Mouse (Mus musculus) lung, embryonic 14.5 days (tissue): ENCODE measurements around the gene Dchs2. TPM values are rescaled to one million over a fixed set of nuclear protein-coding genes. Genes with fewer than 3 reads are reported as not detected.

Experiments
- ATAC-seq: fragments of 200-750 bp; cut with Nextera tagmentation; 2 replicates; pipeline ENCODE4 v1.8.0; 2017; ENCODE audit warnings: mild to moderate bottlenecking, moderate TSS enrichment, moderate library complexity; ENCODE audit not compliant: insufficient read depth
- DNase-seq: peaks from one replicate; pipeline ENCODE4 v3.0.0-alpha.2; 2015
- H3K27ac ChIP-seq: fragments of 300-500 bp; sonication (generic); 2 replicates; pipeline ENCODE4 v1.5.1; 2014; ENCODE audit warnings: low read depth, mild to moderate bottlenecking, moderate library complexity
- H3K27me3 ChIP-seq: fragments of 300-500 bp; sonication (generic); 2 replicates; pipeline ENCODE4 v1.6.1; 2014; ENCODE audit warnings: low read length, control low read depth; ENCODE audit not compliant: insufficient read depth
- H3K36me3 ChIP-seq: fragments of 300-500 bp; sonication (generic); 2 replicates; pipeline ENCODE4 v1.6.1; 2014; ENCODE audit warnings: control low read depth; ENCODE audit not compliant: insufficient read depth
- H3K4me1 ChIP-seq: fragments of 300-500 bp; sonication (generic); 2 replicates; pipeline ENCODE4 v1.6.1; 2014; ENCODE audit warnings: antibody characterized with exemption, control low read depth; ENCODE audit not compliant: insufficient read depth
- H3K4me2 ChIP-seq: fragments of 300-500 bp; sonication (generic); 2 replicates; pipeline ENCODE4 v1.6.1; 2014; ENCODE audit warnings: mild to moderate bottlenecking
- H3K4me3 ChIP-seq: fragments of 300-500 bp; sonication (generic); 2 replicates; pipeline ENCODE4 v1.5.1; 2014; ENCODE audit warnings: low read depth, low read length
- H3K9ac ChIP-seq: fragments of 300-500 bp; sonication (generic); 2 replicates; pipeline ENCODE4 v1.6.1; 2014
- H3K9me3 ChIP-seq: fragments of 300-500 bp; sonication (generic); 2 replicates; pipeline ENCODE4 v1.6.1; 2016; ENCODE audit warnings: low read depth, low read length, control low read depth
- CTCF ChIP-seq: IDR thresholded peaks from 2 replicates; pipeline ENCODE4 v1.5.1; 2016; ENCODE audit warnings: antibody characterized with exemption, low read depth
- WGBS: fragments of 180-500 bp; shearing (Covaris S2); extraction: QIAGEN DNeasy Blood & Tissue Kit; methylation state at CpG from one replicate; pipeline ENCODE4 v1.1.7; 2014; 5-methylcytosine and 5-hydroxymethylcytosine counted together
- polyA plus RNA-seq: library from polyadenylated mRNA; unstranded; fragments of >200 nt; fragmentation: Nextera tagmentation; extraction: Ambion mirVana; gene quantifications from 2 replicates; pipeline ENCODE4 v1.2.1, GENCODE M21; 2014

Dchs2 gene
- polyA plus RNA-seq, 1 experiment from 2014 or later, result 0.28 TPM

DNA sequence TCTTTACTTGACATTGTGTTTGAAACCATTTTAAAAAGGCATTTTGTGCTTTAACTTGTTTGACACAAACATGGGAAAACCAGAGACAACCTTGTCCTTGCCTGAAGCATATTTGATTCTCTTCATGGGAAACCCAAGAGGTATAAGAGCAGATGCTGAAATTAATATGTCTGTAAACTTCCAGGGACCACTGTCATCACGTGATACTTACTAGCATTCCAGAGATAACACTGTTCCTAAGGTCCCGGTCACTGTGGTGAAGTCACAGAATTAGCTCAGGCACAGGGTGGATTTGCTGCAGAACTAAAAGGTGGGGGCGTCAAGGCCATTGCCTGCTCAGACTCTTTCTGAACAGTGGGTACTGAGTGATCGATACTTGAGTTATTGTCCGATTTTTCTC is 148.0 kb downstream of the Dchs2 start:
- H3K27ac ChIP-seq, result no peak overlapping the region
- no peak overlapping the region for H3K4me2 ChIP-seq
- no peak for DNase-seq
- 0 out of 2 replicates have a peak, but pooled peaks cover 3% of the 10 kb centered on the region for H3K4me1 ChIP-seq
- no peak for TF ChIP-seq CTCF
- WGBS, result 42% methylated on average over 5 of the region's 5 CpGs
- 0 out of 2 replicates have a peak, but pooled peaks cover 2% of the 10 kb centered on the region for H3K27me3 ChIP-seq
- ATAC-seq, result no peak
- no peaks in the 10 kb centered on the region for H3K9me3 ChIP-seq
- no peaks in the 10 kb centered on the region for H3K36me3 ChIP-seq
- H3K4me3 ChIP-seq, result no peak overlapping the region
- H3K9ac ChIP-seq, result no peak overlapping the region

DNA sequence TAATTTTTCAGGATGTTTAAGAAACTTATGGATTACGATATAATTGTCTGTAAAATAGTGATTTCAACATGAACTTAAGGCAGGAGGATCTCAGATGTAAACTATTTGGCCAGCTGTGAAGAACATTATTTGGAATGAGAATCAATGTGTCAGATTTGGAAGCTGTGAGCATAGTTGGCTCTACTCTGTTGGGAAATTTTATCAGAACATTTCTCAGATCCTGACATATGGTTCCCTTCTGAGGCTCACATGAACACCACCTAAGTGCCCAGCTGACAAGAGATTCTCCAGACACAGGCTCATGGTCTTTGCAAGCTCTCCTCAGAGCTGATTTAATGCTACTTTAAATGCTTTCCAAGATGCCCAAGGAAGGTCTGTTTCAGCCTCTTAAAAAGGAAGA is 156.1 kb downstream of the Dchs2 start:
- H3K9ac ChIP-seq, result no peak overlapping the region
- no peak overlapping the region for H3K4me2 ChIP-seq
- H3K36me3 ChIP-seq, result no peaks in the 10 kb centered on the region
- WGBS, result 27% methylated on average over 1 of the region's 1 CpGs
- no peaks in the 10 kb centered on the region for H3K4me1 ChIP-seq
- no peak for TF ChIP-seq CTCF
- H3K4me3 ChIP-seq, result no peak overlapping the region
- DNase-seq (no peak), ATAC-seq (no peak)
- no peaks in the 10 kb centered on the region for H3K9me3 ChIP-seq
- H3K27me3 ChIP-seq, result no peaks in the 10 kb centered on the region
- no peak overlapping the region for H3K27ac ChIP-seq

DNA sequence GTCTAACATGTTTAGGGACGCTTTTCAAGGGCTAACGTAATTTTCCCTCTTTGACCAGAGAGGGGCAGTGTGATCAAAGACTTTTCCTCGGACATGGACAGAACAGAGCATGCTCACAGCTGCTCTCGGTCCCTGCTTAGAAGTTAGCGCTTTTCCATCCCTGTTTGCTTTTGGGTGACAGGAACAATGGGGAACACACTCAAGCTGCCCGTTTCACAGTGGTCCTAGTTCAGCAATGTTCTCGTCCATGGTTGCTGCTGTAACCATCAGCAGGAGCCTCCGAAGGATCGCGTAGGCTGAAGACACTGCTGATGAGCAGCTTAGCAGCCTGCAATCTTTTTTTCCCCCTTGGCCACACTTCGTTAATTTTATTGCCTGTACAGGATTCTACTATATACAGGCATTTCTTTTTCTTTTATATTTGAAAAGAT is 159.2 kb downstream of the Dchs2 start:
- DNase-seq (peak; percentile 91), ATAC-seq (peak; percentile 95)
- Histone ChIP-seq H3K4me2 (peak overlapping the region; percentile 66), H3K4me1 (no peaks in the 10 kb centered on the region), H3K36me3 (no peaks in the 10 kb centered on the region), H3K9ac (peak overlapping the region; percentile 39; the same call in 1 of the 2 replicates), H3K27me3 (no peaks in the 10 kb centered on the region), H3K4me3 (peak overlapping the region; percentile 31), H3K9me3 (no peaks in the 10 kb centered on the region), H3K27ac (no peak overlapping the region)
- peak; percentile 81 for TF ChIP-seq CTCF
- WGBS, result 5% methylated on average over 11 of the region's 11 CpGs

DNA sequence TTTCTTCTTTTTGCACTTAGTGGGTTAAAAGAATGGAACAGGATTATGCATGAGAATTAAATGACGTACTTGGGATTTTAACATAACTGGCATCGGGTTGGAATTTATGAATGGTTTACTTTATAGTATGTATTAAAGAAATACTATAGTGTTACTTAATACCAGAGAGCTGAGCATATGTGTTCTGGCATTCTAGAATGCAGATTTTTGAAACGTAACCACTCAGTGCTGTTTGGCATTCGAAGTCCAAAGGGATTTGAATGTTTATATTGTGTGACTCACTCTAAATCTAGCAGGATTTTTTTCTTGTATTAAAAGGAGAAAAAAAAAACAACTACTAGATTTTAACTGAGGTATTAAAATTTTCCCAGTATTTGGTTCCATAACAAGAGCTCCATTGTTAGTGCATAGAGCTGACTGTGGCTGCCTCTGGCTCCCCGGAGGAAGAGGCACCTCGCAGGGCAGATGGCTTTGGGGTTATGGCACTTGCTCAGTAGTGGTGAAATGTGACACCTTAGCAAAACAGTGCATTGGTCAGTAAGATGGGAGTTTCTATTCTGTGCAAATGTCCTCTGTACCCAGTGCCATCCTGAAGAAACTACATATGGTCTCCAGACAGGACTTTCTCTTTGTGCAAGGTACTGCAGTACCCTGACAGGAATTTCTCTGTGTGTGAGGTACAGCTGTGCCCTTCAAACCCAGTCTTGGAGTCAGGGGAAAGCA is 160.5 kb downstream of the Dchs2 start:
- Histone ChIP-seq H3K27me3 (no peaks in the 10 kb centered on the region), H3K9ac (no peak overlapping the region), H3K9me3 (no peaks in the 10 kb centered on the region), H3K27ac (no peak overlapping the region), H3K4me2 (no peak overlapping the region), H3K4me3 (no peak overlapping the region), H3K4me1 (no peaks in the 10 kb centered on the region), H3K36me3 (no peaks in the 10 kb centered on the region)
- no peak for TF ChIP-seq CTCF
- 37% methylated on average over 6 of the region's 6 CpGs for WGBS
- no peak for ATAC-seq
- no peak for DNase-seq

DNA sequence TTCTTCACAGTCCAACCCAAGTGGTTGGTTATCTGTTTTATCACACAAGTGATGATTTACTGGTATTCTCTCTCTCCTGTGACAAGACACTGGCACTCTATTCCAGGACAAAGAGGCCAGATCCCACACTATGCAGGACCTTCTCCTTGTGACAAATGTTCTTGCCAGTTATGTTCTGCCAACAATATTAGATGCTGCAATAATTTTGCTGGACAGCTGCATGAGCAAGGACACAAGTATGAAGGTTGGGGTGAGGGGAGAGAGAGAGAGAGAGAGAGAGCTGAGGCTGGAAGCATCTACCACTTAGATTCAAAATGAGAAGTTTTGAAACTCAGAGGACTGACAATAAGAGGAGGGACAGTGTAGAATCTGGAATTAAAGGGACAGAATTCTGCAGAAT is 162.7 kb downstream of the Dchs2 start:
- no peak overlapping the region for H3K9ac ChIP-seq
- H3K4me1 ChIP-seq, result no peaks in the 10 kb centered on the region
- no peaks in the 10 kb centered on the region for H3K9me3 ChIP-seq
- H3K27ac ChIP-seq, result no peak overlapping the region
- no peak overlapping the region for H3K4me2 ChIP-seq
- no peak for TF ChIP-seq CTCF
- DNase-seq, result no peak
- ATAC-seq, result no peak
- H3K27me3 ChIP-seq, result no peaks in the 10 kb centered on the region
- no peaks in the 10 kb centered on the region for H3K36me3 ChIP-seq
- no peak overlapping the region for H3K4me3 ChIP-seq

DNA sequence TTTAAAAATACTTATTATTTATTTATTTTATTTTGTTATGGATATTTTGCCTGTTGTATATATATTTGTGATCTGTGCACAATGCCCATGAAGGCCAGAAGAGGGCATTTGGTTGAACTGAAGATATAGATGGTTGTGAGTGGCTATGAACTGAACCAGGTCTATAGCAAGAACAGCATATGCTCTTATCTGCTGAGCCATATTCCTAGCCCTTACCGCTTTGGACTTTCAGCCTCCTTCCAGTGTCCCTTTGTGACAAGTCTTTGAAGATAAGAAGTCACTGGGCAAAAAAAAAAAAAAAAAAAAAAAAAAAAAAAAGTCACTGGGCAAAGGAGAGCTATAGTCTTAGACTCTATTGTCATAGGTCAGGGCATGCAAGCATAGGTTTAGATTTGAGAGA is 163.2 kb downstream of the Dchs2 start:
- Histone ChIP-seq H3K36me3 (no peaks in the 10 kb centered on the region), H3K4me3 (no peak overlapping the region), H3K27ac (no peak overlapping the region), H3K4me1 (no peaks in the 10 kb centered on the region), H3K4me2 (no peak overlapping the region), H3K9ac (no peak overlapping the region), H3K27me3 (no peaks in the 10 kb centered on the region), H3K9me3 (no peaks in the 10 kb centered on the region)
- no peak for DNase-seq
- no peak for TF ChIP-seq CTCF
- ATAC-seq, result no peak
- 91% methylated on average over 1 of the region's 1 CpGs for WGBS

DNA sequence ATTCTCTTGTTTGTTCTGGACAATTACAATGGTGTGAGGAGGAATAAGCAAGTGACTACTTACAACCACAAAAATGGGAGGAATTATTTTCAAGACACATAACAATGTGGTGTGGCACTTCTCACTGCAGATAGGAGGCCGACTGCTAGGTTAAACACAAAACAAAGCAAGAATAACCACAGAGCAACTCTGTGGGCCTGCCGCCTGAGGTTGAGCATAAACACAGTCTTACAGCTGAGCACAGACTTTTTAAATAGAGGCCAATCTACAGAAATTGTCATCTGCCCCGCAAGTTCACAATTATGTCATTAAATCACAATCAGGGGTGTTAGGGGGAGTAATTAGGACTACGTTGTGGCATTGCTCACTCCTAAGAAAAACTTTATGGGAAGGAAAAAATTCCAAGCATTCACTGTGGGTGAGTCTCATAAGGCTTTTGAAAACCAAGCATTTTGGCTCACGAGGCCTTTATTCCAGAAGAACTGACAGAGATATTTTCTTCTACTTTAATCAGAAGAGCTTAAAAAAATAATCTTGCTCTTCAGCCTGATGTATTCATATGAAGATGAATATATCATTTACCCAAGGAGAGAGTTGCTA is 172.1 kb downstream of the Dchs2 start:
- Histone ChIP-seq H3K9ac (no peak overlapping the region), H3K4me1 (no peaks in the 10 kb centered on the region), H3K4me3 (no peak overlapping the region), H3K27me3 (no peaks in the 10 kb centered on the region), H3K4me2 (no peak overlapping the region), H3K36me3 (no peaks in the 10 kb centered on the region), H3K9me3 (no peaks in the 10 kb centered on the region), H3K27ac (no peak overlapping the region)
- 41% methylated on average over 5 of the region's 5 CpGs for WGBS
- no peak; the same call in 1 of the 2 replicates for ATAC-seq
- no peak for DNase-seq
- TF ChIP-seq CTCF, result no peak
